ENCODE assay signal across 8 mouse cellular contexts in genomic region chr14:45318426-45319236, GRCm38 (mm10). TPM values are rescaled to one million over a fixed set of nuclear protein-coding genes. Genes with fewer than 3 reads are reported as not detected.
DNase-seq lines count a peak whose midpoint lies in the region; ATAC-seq and TF ChIP-seq lines count a peak whose summit lies in the region.

TSS of gene Ero1l (minus strand) at chr14:45318771.

- H3K4me2 ChIP-seq in forebrain, embryonic 15.5 days (replicated peaks): peak within 1 kb of the TSS; percentile 69
- H3K4me2 ChIP-seq in neural tube, embryonic 14.5 days (ENCODE audit: low read depth, low read length): peak within 1 kb of the TSS; percentile 71

- peak; percentile 97 for ATAC-seq in forebrain, embryonic 15.5 days (replicated peaks)
- ATAC-seq in neural tube, embryonic 14.5 days (ENCODE audit: low read depth): peak; percentile 96

- in situ Hi-C loops in ES-E14 (cut with MboI; ENCODE audit: low sequenced_read_pairs in 2 of 2, unreplicated experiment in 2 of 2): no loop called here

- peaks cover 2 to 7% of the 10 kb centered on the region in 2 experiments; a peak in 2 of 4 replicates for H3K4me1 ChIP-seq in ES-E14 (ENCODE audit: control insufficient read depth in 2 of 2, insufficient read depth in 2 of 2, low read length in 2 of 2, poor library complexity in 1 of 2)
- peaks cover 26% of the 10 kb centered on the region for H3K4me1 ChIP-seq in forebrain, embryonic 15.5 days
- H3K4me1 ChIP-seq in neural tube, embryonic 14.5 days (ENCODE audit: control insufficient read depth, insufficient read depth, low read length): peaks cover 14% of the 10 kb centered on the region
- H3K4me1 ChIP-seq in testis, adult 2 months (ENCODE audit: control insufficient read depth, insufficient read depth, low read length): peaks cover 6% of the 10 kb centered on the region; the same call in 1 of the 2 replicates

- H3K27me3 ChIP-seq in forebrain, embryonic 15.5 days: no peaks in the 10 kb centered on the region
- H3K27me3 ChIP-seq in neural tube, embryonic 14.5 days (ENCODE audit: control insufficient read depth, insufficient read depth, low read length): no peaks in the 10 kb centered on the region
- H3K27me3 ChIP-seq in testis, adult 2 months (ENCODE audit: control insufficient read depth, insufficient read depth, low read length): no peaks in the 10 kb centered on the region

- no peaks in the 10 kb centered on the region for H3K9me3 ChIP-seq in ES-E14 (ENCODE audit: control insufficient read depth, insufficient read depth, low read depth, low read length)
- H3K9me3 ChIP-seq in forebrain, embryonic 15.5 days: no peaks in the 10 kb centered on the region
- no peaks in the 10 kb centered on the region for H3K9me3 ChIP-seq in neural tube, embryonic 14.5 days (ENCODE audit: control insufficient read depth, low read length)

- H3K4me3 ChIP-seq in ES-E14 (ENCODE audit: insufficient read depth in 1 of 2, low read depth in 1 of 2, low read length in 2 of 2, poor library complexity in 1 of 2, severe bottlenecking in 1 of 2): peak within 1 kb of the TSS; percentile 91 to 94
- H3K4me3 ChIP-seq in forebrain, embryonic 15.5 days: peak within 1 kb of the TSS; percentile 86
- peak within 1 kb of the TSS; percentile 96 for H3K4me3 ChIP-seq in neural tube, embryonic 14.5 days (ENCODE audit: low read depth, low read length)
- peak within 1 kb of the TSS; percentile 95 for H3K4me3 ChIP-seq in testis, adult 2 months (ENCODE audit: control insufficient read depth, low read depth, low read length)

- 1% methylated on average over 67 of the region's 74 CpGs for WGBS in forebrain, embryonic 15.5 days
- 3% methylated on average over 40 of the region's 74 CpGs for WGBS in neural tube, embryonic 14.5 days

- H3K36me3 ChIP-seq in ES-E14 (ENCODE audit: control insufficient read depth, insufficient read depth, low read length, poor library complexity, severe bottlenecking): no peaks in the 10 kb centered on the region
- no peaks in the 10 kb centered on the region for H3K36me3 ChIP-seq in forebrain, embryonic 15.5 days
- no peaks in the 10 kb centered on the region for H3K36me3 ChIP-seq in neural tube, embryonic 14.5 days (ENCODE audit: control insufficient read depth, insufficient read depth, low read length)
- H3K36me3 ChIP-seq in testis, adult 2 months (ENCODE audit: control insufficient read depth, insufficient read depth, low read length): no peaks in the 10 kb centered on the region

- TF ChIP-seq POLR2A in testis, adult 2 months (IDR thresholded peaks at IDR 0.05; ENCODE audit: control insufficient read depth, low read depth, low read length): peak; percentile 57

- peak within 1 kb of the TSS; percentile 87 for H3K9ac ChIP-seq in ES-E14 (ENCODE audit: insufficient read depth, low read depth, low read length, poor library complexity, severe bottlenecking)
- peak within 1 kb of the TSS; percentile 92 for H3K9ac ChIP-seq in forebrain, embryonic 15.5 days (replicated peaks)
- peak within 1 kb of the TSS; percentile 95 for H3K9ac ChIP-seq in neural tube, embryonic 14.5 days (replicated peaks; ENCODE audit: low read depth, low read length)

- DNase-seq in ES-E14 (ENCODE audit: low read depth, low spot score): peak; percentile 52
- peak; percentile 87 for DNase-seq in cerebellum, adult 11-12 months
- peak; percentile 87 to 90 for DNase-seq in heart, postnatal 14 days
- DNase-seq in layer of hippocampus, adult 18-20 months (ENCODE audit: low spot score in 2 of 2): peak; percentile 78 to 88
- DNase-seq in lung, adult 18-20 months: peak; percentile 80 to 83

- H3K27ac ChIP-seq in ES-E14 (ENCODE audit: insufficient read depth, low read depth, low read length, poor library complexity, severe bottlenecking): peak within 1 kb of the TSS; percentile 61; the same call in 1 of the 2 replicates
- peak within 1 kb of the TSS; percentile 93 for H3K27ac ChIP-seq in forebrain, embryonic 15.5 days (replicated peaks)
- H3K27ac ChIP-seq in neural tube, embryonic 14.5 days (ENCODE audit: low read depth, low read length): peak within 1 kb of the TSS; percentile 92
- H3K27ac ChIP-seq in testis, adult 2 months (ENCODE audit: control insufficient read depth, insufficient read depth, low read depth, low read length): peak within 1 kb of the TSS; percentile 69

- TF ChIP-seq CTCF in testis, adult 2 months (IDR thresholded peaks at IDR 0.05; ENCODE audit: control insufficient read depth, insufficient read depth, insufficient replicate concordance, low read depth, low read length): no peak

- intact Hi-C loops in heart, postnatal 14 days (cut with DNase I): loop anchor here (5.0 kb wide), 1 partner anchor 224 kb away; no protein-coding TSS in a partner anchor

TF ChIP-seq in ES-E14, 5 proteins besides CTCF, POLR2A, EP300 and RAD21:
- TF ChIP-seq HCFC1 (IDR thresholded peaks at IDR 0.05; ENCODE audit: borderline replicate concordance, insufficient read depth, low read length): no peak
- no peak for TF ChIP-seq MAFK (IDR thresholded peaks at IDR 0.05; ENCODE audit: insufficient read depth, low read depth, low read length)
- no peak for TF ChIP-seq ZNF384 (IDR thresholded peaks at IDR 0.05; ENCODE audit: low read depth, low read length)
- TF ChIP-seq ZC3H11A (IDR thresholded peaks at IDR 0.05; ENCODE audit: borderline replicate concordance, low read depth, low read length): no peak
- no peak for TF ChIP-seq CHD2 (IDR thresholded peaks at IDR 0.05; ENCODE audit: low read depth, low read length)

RNA-seq across cellular contexts. Expression of gene Ero1l, which starts in this region (rescaled TPM):
- total RNA-seq in ES-E14 (2012; rRNA removed): 34.5 and 80.8 TPM in 2 replicates
- 22.8 and 24.1 TPM in 2 replicates for polyA plus RNA-seq in forebrain, embryonic 15.5 days (2015; fragmentation: Nextera tagmentation; extraction: Ambion mirVana)
- total RNA-seq in heart, postnatal 14 days (2021): 10 to 100 TPM; 23.2 to 24.7 TPM
- total RNA-seq in layer of hippocampus, adult 18-20 months (2021): 10 to 100 TPM; 32.1 to 34.4 TPM
- 21.1 and 24.3 TPM in 2 replicates for polyA plus RNA-seq in neural tube, embryonic 14.5 days (2014; fragmentation: Nextera tagmentation; extraction: Ambion mirVana)
- polyA plus RNA-seq in testis, adult 2 months (2012; rRNA removed): 3.4 and 4.7 TPM in 2 replicates

Comparison
In these comparisons a context has a peak if more than half of its experiments do, and no peak if none do; other contexts are left out.
1. Peak in every context shown above with its lines: DNase-seq, ATAC-seq, H3K4me3 ChIP-seq and H3K27ac ChIP-seq.